Mouse (Mus musculus) NIH3T3 (cell line): Measurements from ENCODE around the gene Krtap13.
"Not testable (repeated sequence)": the region's sequence is repeated elsewhere in the genome, so short reads cannot be mapped to it uniquely, and the experiment has no call there.

Experiments used
- DNase-seq: peaks from one replicate; pipeline ENCODE4 v3.0.0-alpha.2; 2012; ENCODE audit warnings: low read depth

Krtap13 gene

DNA sequence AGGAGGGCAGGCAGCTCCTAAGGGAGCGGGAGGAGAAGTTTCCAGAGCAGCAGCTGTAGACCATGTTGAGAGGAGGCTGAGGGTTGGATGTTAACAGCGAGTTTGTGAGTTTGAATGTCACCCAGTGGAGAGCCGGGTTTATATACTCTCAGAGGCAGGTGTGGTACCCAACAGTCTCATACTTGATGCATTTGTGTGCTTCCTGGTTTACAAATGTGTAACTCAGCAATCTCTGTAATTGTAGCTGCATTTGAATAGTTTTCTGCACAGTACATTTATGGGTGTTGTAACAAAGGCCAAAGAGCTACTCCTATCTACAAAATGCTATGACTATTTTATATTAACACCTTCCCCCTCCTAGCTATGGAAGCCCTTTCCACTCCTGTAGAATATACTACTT is at the start of gene Krtap13:
Gene Krtap13, minus strand, starts transcription at position 101 of the 400 bp plus-strand sequence.
- DNase-seq = not testable (repeated sequence)

DNA sequence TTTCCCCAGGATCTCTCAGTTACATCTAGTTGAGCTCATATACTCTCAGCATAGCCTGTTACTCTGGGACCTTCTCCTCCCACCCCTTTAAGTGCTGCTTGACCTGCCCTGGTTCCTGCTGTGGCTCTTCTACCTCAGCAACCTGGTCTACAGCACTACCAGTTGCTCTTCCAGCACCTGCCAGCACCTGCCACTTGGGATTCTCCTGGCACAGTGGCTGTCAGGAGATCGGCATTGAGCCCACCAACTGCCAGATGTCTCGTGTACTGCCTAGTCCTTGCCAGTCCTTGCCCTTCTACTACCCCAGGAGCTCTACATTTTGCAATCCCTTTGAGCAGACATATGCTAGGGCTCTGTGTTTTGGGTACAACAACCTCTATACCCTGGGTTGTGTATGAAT is 35.4 kb upstream of the Krtap13 start:
- no peak for DNase-seq

DNA sequence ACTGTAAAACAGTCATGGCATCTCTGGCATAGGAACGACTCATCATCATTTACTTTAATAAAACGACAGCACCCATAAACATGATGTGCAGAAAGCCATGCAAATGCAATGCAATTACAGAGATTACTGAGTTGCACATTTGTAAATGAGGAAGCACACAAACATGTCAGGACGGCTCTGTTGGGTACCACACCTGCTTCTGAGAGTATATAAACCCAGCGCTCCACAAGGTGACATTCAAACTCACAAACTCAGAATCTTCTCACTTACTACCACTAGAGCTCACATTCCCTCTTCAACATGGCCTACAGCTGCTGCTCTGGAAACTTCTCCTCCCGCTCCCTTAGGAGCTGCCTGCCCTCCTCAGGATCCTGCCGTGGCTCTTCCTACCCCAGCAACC is 26.2 kb upstream of the Krtap13 start, which contains the start of gene Gm5965:
Gene Gm5965, plus strand, starts transcription at position 301 of the 400 bp plus-strand sequence.
- DNase-seq = no peak

DNA sequence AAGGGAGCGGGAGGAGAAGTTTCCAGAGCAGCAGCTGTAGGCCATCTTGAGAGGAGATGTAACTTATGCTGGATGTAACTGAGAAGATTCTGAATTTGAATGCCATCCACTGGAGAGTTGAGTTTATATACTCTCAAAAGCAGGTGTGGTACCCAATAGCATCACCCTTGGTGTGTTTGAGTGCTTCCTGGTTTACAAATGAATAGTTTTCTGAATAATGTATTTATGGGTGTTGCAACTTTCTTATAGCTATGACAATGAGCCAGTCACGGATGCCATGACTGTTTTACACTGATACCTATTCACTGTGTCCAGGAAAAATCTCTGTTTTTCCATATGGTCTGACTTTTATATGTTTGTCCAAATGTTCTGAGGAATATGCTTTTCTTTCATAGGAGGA is 22.7 kb upstream of the Krtap13 start, which contains the start of gene 2310057N15Rik:
Gene 2310057N15Rik, minus strand, starts transcription at position 101 of the 400 bp plus-strand sequence.
- no peak for DNase-seq

DNA sequence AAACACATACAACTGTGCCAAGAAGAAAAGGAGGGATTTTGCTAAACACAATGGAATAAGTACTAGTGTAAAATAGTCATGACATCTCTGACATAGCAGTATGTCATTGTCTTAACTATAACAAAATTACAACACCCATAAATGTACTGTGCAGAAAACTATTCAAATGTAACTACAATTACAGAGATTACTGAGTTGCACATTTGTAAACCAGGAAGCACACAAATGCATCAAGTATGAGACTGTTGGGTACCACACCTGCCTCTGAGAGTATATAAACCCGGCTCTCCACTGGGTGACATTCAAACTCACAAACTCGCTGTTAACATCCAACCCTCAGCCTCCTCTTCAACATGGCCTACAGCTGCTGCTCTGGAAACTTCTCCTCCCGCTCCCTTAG is 7.1 kb upstream of the Krtap13 start, which contains the start of gene 2310034C09Rik:
Gene 2310034C09Rik, plus strand, starts transcription at position 301 of the 400 bp plus-strand sequence.
- not testable (repeated sequence) for DNase-seq

DNA sequence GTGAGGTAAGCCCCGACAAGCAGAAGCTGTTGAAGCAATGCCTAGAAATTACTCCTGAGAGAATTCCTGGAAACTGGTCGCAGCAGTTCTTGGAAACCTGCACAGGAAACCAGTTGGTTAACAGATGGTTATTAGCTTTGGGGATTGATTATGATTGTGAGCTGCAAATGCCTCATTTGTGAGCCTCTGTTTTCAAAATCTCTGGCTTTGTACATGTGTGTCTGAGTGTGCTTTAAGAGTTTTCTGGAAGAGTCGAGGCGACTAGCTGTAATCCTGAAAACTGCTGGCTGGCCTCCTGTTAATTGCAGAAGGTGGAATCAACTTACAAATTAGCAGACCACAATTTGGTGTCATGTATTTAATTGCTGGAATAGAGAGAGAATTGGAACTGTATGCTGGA is 3.5 kb downstream of the Krtap13 start:
- no peak for DNase-seq

DNA sequence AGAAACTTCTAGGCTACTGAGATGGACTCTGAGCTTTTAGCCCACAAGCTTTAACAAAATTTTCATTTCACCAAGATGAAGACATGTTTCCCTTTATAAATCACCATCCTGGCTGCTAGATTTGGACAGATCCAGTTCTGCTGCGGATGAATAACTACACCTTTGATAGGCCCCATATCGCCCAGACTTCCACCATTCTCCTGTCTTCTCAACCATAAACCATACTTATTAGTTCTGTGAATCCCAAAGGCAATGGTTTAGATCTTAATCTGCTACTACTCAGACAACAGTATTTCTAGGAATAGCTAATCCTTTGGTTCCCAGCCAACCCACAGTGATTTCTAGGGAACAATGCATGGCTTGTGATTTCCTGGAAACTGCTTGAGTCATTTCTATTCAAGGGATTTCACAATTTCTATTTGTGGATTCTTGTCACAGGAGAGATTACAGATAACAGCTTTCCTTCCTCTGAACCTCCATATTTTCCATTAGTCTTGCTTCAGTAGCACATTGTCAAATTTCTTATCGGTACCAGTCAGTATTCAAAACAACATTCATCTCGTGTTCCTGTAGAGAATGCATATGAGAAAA is 6.6 kb downstream of the Krtap13 start:
- DNase-seq = no peak

DNA sequence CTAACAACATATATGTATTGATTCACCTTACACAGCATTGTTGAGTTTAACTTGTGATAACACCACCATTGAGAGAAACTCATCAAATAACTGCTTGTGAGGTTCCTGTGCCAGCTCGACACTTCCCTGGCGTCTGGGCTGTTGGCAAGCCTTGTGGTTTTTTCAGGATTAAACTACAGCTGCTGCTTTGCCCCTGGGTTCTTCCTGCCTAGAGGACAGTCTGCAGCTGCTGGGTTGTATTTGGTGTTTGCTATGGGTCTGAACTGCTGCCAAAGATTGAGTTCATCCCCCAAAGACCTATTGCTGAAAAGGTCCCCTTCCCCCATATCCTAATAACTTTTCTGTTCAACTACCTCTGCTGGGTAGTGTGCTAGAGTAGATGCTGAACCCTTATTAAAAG is 16.0 kb downstream of the Krtap13 start:
- DNase-seq = no peak

DNA sequence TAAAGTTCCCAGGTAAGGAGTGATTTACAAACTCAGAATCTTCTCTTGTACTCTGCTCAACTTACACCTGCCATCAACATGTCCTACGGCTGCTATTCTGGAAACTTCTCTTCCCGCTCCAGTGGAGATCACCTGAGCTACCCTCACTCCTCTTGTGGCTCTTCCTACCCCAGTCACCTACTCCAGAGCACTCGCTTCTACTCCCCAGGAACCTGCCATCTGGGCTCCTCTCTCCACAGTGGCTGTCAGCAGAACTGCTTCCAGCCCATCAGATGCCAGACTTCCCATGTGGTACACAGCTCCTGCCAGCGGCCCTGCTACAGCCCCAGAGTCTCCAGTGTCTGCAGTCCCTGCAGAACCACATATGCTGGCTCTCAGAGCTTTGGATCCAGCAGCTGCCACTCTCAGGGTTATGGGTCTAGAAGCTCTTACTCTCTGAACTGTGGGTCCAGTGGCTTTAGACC is 22.6 kb downstream of the Krtap13 start, which contains the start of gene Krtap13-1:
Gene Krtap13-1, plus strand, starts transcription at position 51 of the 464 bp plus-strand sequence.
- no peak for DNase-seq

DNA sequence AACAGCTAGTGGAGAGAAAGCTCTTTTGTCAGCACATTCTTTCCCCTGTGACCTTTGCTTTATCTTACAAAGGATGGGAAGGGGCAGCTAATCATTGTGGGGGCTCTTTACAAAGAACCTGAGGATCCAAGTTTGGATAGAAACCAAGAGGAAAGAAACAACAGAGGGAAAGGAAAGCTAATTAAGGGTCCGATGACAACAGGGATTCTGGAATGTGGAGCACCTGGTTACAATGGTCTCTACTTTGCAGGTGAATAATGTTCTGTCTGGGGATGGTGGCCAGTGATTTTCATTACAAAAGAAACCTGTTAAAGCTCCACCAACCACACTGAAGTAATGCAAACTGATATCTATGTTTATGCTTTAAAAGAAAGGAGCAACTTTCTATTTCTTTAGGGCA is 31.4 kb downstream of the Krtap13 start:
- DNase-seq = no peak

DNA sequence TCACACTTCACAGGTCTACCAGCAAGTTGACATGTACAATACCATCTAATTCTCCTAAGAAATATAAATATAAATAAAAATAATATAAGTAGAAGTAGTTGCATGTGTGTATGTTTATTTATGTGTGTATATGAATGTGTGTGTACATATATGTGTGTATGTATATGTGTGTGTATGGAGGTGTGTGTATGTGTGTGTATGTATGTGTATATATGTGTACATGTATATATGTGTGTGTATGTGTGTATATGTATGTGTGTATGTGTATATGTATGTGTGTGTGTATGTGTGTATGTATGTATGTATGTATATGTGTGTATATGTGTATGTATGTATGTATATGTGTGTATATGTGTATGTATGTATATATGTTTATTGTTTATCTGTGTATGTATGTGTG is 34.9 kb downstream of the Krtap13 start:
- no peak for DNase-seq

DNA sequence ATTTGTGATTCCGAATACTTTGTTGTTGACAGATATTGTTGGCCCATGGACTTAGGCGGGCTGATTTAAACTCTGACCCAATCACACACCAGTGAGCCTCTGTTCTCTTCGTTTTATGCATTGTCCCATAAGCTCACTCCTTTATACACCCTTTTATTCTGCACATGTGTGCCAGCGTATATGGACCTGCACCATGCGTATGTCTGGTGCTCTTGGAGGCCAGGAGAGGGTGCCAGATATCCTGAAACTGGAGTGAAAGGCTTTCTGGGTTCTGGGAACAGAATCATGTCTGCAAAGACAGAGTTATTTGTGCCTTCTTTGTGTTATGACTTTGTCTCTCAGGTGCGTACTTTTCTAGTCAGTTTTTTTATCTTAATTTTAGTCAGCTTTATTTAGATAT is 40.2 kb downstream of the Krtap13 start:
- no peak for DNase-seq

DNA sequence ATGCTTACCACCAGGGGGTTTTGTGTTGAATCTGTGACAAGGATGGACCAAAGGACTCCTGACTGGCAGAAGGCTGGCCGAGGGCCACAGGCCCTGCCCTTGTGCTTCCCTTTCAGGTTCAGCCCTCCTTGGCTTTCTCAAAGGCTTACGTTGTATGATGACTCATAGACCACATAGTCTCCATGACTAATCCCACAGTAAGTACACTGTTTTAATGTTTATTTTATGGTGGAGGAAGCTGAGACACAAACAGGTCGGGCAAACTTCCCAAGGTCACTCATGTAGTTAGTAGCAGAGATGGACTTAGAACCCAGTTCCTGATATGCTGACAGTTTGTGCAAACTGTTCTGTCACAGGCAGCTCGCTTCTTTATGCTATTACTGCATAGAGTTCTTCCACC is 40.7 kb downstream of the Krtap13 start:
- DNase-seq = peak; percentile 38

DNA sequence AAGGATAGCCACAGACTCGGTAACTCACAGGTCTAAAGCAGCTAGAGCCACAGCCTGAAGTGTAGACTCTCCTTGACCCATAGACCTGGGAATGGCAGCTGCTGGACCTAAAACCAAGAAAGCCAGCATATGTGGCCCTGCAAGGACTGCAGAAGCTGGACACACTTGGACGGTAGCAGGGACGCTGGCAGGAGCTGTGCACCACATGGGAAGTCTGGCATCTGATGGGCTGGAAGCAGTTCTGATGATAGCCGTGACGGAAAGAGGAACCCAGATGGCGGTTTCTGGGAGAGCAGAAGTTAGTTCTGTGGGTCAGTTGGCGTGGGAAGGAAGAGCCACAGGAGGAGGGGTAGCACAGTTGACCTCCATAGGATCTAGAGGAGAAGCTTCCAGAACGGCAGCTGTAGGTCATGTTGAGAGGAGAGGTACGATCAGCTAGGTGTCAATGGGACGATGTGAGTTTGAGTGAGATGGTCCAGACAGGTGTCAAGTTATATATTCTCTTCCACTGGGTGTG is 43.9 kb downstream of the Krtap13 start, which contains the start of gene 2310061N02Rik:
Gene 2310061N02Rik, minus strand, starts transcription at position 467 of the 517 bp plus-strand sequence.
- no peak for DNase-seq

DNA sequence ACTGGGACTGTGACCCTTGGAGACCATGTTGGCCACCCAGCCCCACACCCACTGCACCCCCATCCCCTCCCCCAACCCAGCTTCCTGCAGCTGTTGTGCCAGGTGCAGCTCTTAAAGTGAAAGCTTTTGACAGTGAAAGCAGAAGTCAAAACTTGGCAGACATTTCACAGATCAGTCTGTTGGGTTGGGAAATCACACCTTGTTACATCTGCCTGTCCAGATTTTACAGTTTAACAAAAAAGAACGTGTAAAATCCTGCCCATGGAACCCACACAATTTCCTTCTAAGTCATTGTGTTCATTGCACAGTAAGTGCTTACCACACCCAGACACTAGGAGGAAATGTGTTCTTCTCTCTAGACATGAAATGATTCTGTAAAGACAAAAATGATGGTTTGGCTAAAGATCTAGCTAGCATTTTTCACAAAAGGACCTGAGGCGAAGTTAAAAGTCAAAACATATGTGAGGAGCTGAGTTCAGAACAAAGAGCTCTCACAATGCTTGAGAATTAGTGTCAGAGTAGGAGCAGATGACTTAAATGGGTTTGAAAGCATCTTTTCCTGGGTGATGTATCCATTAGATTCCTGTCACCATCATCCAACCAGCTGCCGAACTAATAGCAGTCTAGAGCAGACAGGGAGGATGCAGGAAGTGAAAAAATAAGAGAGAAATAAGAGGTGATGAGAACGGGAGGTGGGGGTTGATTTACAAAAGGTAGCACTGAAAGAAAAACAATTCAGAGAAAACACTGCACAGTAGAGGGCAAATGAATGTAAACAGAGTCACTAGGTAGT is 50.2 kb downstream of the Krtap13 start:
- no peak for DNase-seq
